Mouse (Mus musculus): ENCODE results near the gene Clcc1. TPM values are rescaled to one million over a fixed set of nuclear protein-coding genes. Genes with fewer than 3 reads are reported as not detected.

Clcc1 gene
- polyA plus RNA-seq, 1 experiment from 2014 or later: 43.5 TPM

- Histone ChIP-seq H3K27me3 (replicated peaks; ENCODE audit: control insufficient read depth, insufficient read depth, low read length) (no peaks in the 10 kb centered on the region), H3K4me3 (ENCODE audit: low read depth, low read length) (no peak overlapping the region), H3K9me3 (ENCODE audit: control insufficient read depth) (no peaks in the 10 kb centered on the region), H3K9ac (ENCODE audit: low read depth, low read length) (no peak overlapping the region), H3K36me3 (ENCODE audit: control insufficient read depth, insufficient read depth) (peaks cover 47% of the 10 kb centered on the region), H3K4me2 (replicated peaks; ENCODE audit: low read depth) (no peak overlapping the region), H3K4me1 (replicated peaks; ENCODE audit: control insufficient read depth, insufficient read depth, low read length) (no peaks in the 10 kb centered on the region), H3K27ac (ENCODE audit: low read depth, low read length) (no peak overlapping the region)
- no peak for TF ChIP-seq CTCF (IDR thresholded peaks at IDR 0.05; ENCODE audit: low read depth)
- 78% methylated on average over 4 of the region's 4 CpGs for WGBS
- ATAC-seq: no peak
Observed at GRCm38 (mm10) chr3:108689979-108690378, 36.3 kb downstream of the Clcc1 start.

- no peak for ATAC-seq
- no peak overlapping the region for H3K9ac ChIP-seq (ENCODE audit: low read depth, low read length)
- no peak overlapping the region for H3K4me3 ChIP-seq (ENCODE audit: low read depth, low read length)
- H3K36me3 ChIP-seq (ENCODE audit: control insufficient read depth, insufficient read depth): peaks cover 59% of the 10 kb centered on the region
- no peaks in the 10 kb centered on the region for H3K4me1 ChIP-seq (replicated peaks; ENCODE audit: control insufficient read depth, insufficient read depth, low read length)
- no peak overlapping the region for H3K4me2 ChIP-seq (replicated peaks; ENCODE audit: low read depth)
- 69% methylated on average over 9 of the region's 9 CpGs for WGBS
- TF ChIP-seq CTCF (IDR thresholded peaks at IDR 0.05; ENCODE audit: low read depth): no peak
- H3K27me3 ChIP-seq (replicated peaks; ENCODE audit: control insufficient read depth, insufficient read depth, low read length): no peaks in the 10 kb centered on the region
- no peaks in the 10 kb centered on the region for H3K9me3 ChIP-seq (ENCODE audit: control insufficient read depth)
- no peak overlapping the region for H3K27ac ChIP-seq (ENCODE audit: low read depth, low read length)
Observed at GRCm38 (mm10) chr3:108694321-108694720, 40.6 kb downstream of the Clcc1 start.

- no peak overlapping the region for H3K9ac ChIP-seq (ENCODE audit: low read depth, low read length)
- no peak for ATAC-seq
- no peak overlapping the region for H3K4me2 ChIP-seq (replicated peaks; ENCODE audit: low read depth)
- TF ChIP-seq CTCF (IDR thresholded peaks at IDR 0.05; ENCODE audit: low read depth): no peak
- H3K9me3 ChIP-seq (ENCODE audit: control insufficient read depth): no peaks in the 10 kb centered on the region
- no peak overlapping the region for H3K4me3 ChIP-seq (ENCODE audit: low read depth, low read length)
- H3K36me3 ChIP-seq (ENCODE audit: control insufficient read depth, insufficient read depth): peaks cover 78% of the 10 kb centered on the region
- H3K4me1 ChIP-seq (replicated peaks; ENCODE audit: control insufficient read depth, insufficient read depth, low read length): no peaks in the 10 kb centered on the region
- no peak overlapping the region for H3K27ac ChIP-seq (ENCODE audit: low read depth, low read length)
- no peaks in the 10 kb centered on the region for H3K27me3 ChIP-seq (replicated peaks; ENCODE audit: control insufficient read depth, insufficient read depth, low read length)
- WGBS: 91% methylated on average over 8 of the region's 8 CpGs
Observed at GRCm38 (mm10) chr3:108698662-108699061, 44.9 kb downstream of the Clcc1 start.

GRCm38 (mm10) chr3:108699786-108700185 lies 46.1 kb downstream of the Clcc1 start:
- Histone ChIP-seq H3K27me3 (replicated peaks; ENCODE audit: control insufficient read depth, insufficient read depth, low read length) (no peaks in the 10 kb centered on the region), H3K9ac (ENCODE audit: low read depth, low read length) (no peak overlapping the region), H3K36me3 (ENCODE audit: control insufficient read depth, insufficient read depth) (peaks cover 69% of the 10 kb centered on the region), H3K9me3 (ENCODE audit: control insufficient read depth) (no peaks in the 10 kb centered on the region), H3K27ac (ENCODE audit: low read depth, low read length) (no peak overlapping the region), H3K4me1 (replicated peaks; ENCODE audit: control insufficient read depth, insufficient read depth, low read length) (no peaks in the 10 kb centered on the region), H3K4me2 (replicated peaks; ENCODE audit: low read depth) (no peak overlapping the region), H3K4me3 (ENCODE audit: low read depth, low read length) (no peak overlapping the region)
- WGBS: 83% methylated on average over 4 of the region's 4 CpGs
- no peak for ATAC-seq
- TF ChIP-seq CTCF (IDR thresholded peaks at IDR 0.05; ENCODE audit: low read depth): no peak

- Histone ChIP-seq H3K4me3 (ENCODE audit: low read depth, low read length) (no peak overlapping the region), H3K9me3 (ENCODE audit: control insufficient read depth) (no peaks in the 10 kb centered on the region), H3K36me3 (ENCODE audit: control insufficient read depth, insufficient read depth) (peaks cover 57% of the 10 kb centered on the region), H3K27ac (ENCODE audit: low read depth, low read length) (no peak overlapping the region), H3K4me1 (replicated peaks; ENCODE audit: control insufficient read depth, insufficient read depth, low read length) (no peaks in the 10 kb centered on the region), H3K4me2 (replicated peaks; ENCODE audit: low read depth) (no peak overlapping the region), H3K27me3 (replicated peaks; ENCODE audit: control insufficient read depth, insufficient read depth, low read length) (no peaks in the 10 kb centered on the region), H3K9ac (ENCODE audit: low read depth, low read length) (no peak overlapping the region)
- TF ChIP-seq CTCF (IDR thresholded peaks at IDR 0.05; ENCODE audit: low read depth): peak; percentile 72
- no peak for ATAC-seq
- 87% methylated on average over 1 of the region's 1 CpGs for WGBS
Observed at GRCm38 (mm10) chr3:108701256-108701655, 47.5 kb downstream of the Clcc1 start.

GRCm38 (mm10) chr3:108702789-108703188 lies 49.1 kb downstream of the Clcc1 start:
- Histone ChIP-seq H3K9ac (ENCODE audit: low read depth, low read length) (no peak overlapping the region), H3K9me3 (ENCODE audit: control insufficient read depth) (no peaks in the 10 kb centered on the region), H3K27me3 (replicated peaks; ENCODE audit: control insufficient read depth, insufficient read depth, low read length) (no peaks in the 10 kb centered on the region), H3K27ac (ENCODE audit: low read depth, low read length) (no peak overlapping the region), H3K4me1 (replicated peaks; ENCODE audit: control insufficient read depth, insufficient read depth, low read length) (no peaks in the 10 kb centered on the region), H3K4me3 (ENCODE audit: low read depth, low read length) (no peak overlapping the region), H3K4me2 (replicated peaks; ENCODE audit: low read depth) (no peak overlapping the region), H3K36me3 (ENCODE audit: control insufficient read depth, insufficient read depth) (peaks cover 45% of the 10 kb centered on the region)
- no peak for TF ChIP-seq CTCF (IDR thresholded peaks at IDR 0.05; ENCODE audit: low read depth)
- 93% methylated on average over 8 of the region's 8 CpGs for WGBS
- ATAC-seq: no peak

- Histone ChIP-seq H3K9me3 (ENCODE audit: control insufficient read depth) (no peaks in the 10 kb centered on the region), H3K27ac (ENCODE audit: low read depth, low read length) (no peak overlapping the region), H3K4me3 (ENCODE audit: low read depth, low read length) (no peak overlapping the region), H3K4me2 (replicated peaks; ENCODE audit: low read depth) (no peak overlapping the region), H3K4me1 (replicated peaks; ENCODE audit: control insufficient read depth, insufficient read depth, low read length) (peaks cover 5% of the 10 kb centered on the region), H3K36me3 (ENCODE audit: control insufficient read depth, insufficient read depth) (no peaks in the 10 kb centered on the region; the same call in none of the 2 replicates), H3K9ac (ENCODE audit: low read depth, low read length) (no peak overlapping the region), H3K27me3 (replicated peaks; ENCODE audit: control insufficient read depth, insufficient read depth, low read length) (no peaks in the 10 kb centered on the region)
- 93% methylated on average over 5 of the region's 5 CpGs for WGBS
- no peak for ATAC-seq
- no peak for TF ChIP-seq CTCF (IDR thresholded peaks at IDR 0.05; ENCODE audit: low read depth)
Observed at GRCm38 (mm10) chr3:108711296-108711695, 57.6 kb downstream of the Clcc1 start.

Data from intestine, postnatal 0 days (tissue).